In the genomic region with DNA sequence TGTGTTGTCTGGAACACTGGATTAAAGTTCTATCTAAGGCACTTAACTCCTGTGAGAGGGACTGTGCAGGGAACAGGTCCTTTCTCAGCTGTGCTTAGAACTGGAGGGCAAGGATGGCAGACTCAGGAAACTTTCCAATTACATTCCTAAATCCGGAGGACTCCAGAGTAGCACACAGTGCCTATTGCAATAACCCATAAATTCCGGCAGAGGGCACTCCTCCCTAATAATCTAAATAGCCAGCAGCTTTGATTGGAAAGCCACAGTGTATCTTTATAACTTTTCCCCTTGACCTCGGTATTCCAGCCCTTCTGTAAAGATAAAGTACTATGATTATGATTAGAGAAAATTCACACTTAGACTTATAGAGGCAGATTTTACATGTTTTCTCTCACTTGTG, we compare ENCODE assay signal across 10 mouse cellular contexts. TPM values are rescaled to one million over a fixed set of nuclear protein-coding genes. Genes with fewer than 3 reads are reported as not detected.
DNase-seq lines count a peak whose midpoint lies in the region; ATAC-seq lines count a peak whose summit lies in the region.
"Had no signal": no experiment of that assay in that cellular context is flagged by ENCODE, and none has a peak within 500 bp of the region (broad histone marks: within the 10 kb centered on the region; RNA-seq: fewer than 3 reads in every experiment).

No protein-coding gene starts in this region.

- ATAC-seq in midbrain, embryonic 11.5 days (ENCODE audit: low FRiP score): no peak
- no peak for ATAC-seq in hindbrain, embryonic 11.5 days (ENCODE audit: low FRiP score)

- DNase-seq in cerebellum, adult 18-20 months: peak; percentile 31 to 34
- no peak for DNase-seq in cerebellum, adult 11-12 months
- DNase-seq in midbrain, embryonic 11.5 days (ENCODE audit: low spot score, missing footprints): peak; percentile 89
- DNase-seq in midbrain, embryonic 10.5 days (ENCODE audit: low spot score): no peak
- DNase-seq in c-Kit-positive CD71-positive TER-119-negative erythroid progenitor cells, embryonic 14.5 days (ENCODE audit: low read depth): peak; percentile 11
- DNase-seq in hindbrain, embryonic 11.5 days (ENCODE audit: low spot score): peak; percentile 70
- DNase-seq in lung, postnatal 14 days: peak; percentile 32
- no peak for DNase-seq in spleen, postnatal 14 days (ENCODE audit: low spot score in 2 of 2)

- H3K27me3 ChIP-seq in midbrain, embryonic 11.5 days (ENCODE audit: control insufficient read depth, insufficient read depth, low read length): no peaks in the 10 kb centered on the region
- H3K27me3 ChIP-seq in midbrain, embryonic 10.5 days (ENCODE audit: low read depth, poor library complexity, severe bottlenecking): no peaks in the 10 kb centered on the region
- no peaks in the 10 kb centered on the region for H3K27me3 ChIP-seq in hindbrain, embryonic 11.5 days (ENCODE audit: control insufficient read depth, insufficient read depth, low read length)
- H3K27me3 ChIP-seq: neural tube, embryonic 12.5 days had no signal

- no peaks in the 10 kb centered on the region for H3K36me3 ChIP-seq in midbrain, embryonic 11.5 days (ENCODE audit: control insufficient read depth, insufficient read depth, low read length)
- no peaks in the 10 kb centered on the region for H3K36me3 ChIP-seq in midbrain, embryonic 10.5 days
- H3K36me3 ChIP-seq in hindbrain, embryonic 11.5 days (ENCODE audit: control insufficient read depth, insufficient read depth, low read length): no peaks in the 10 kb centered on the region
- H3K36me3 ChIP-seq: heart, embryonic 15.5 days; neural tube, embryonic 12.5 days had no signal

- H3K9ac ChIP-seq in midbrain, embryonic 11.5 days (ENCODE audit: low read length): no peak overlapping the region
- H3K9ac ChIP-seq in hindbrain, embryonic 11.5 days (ENCODE audit: low read depth, low read length): no peak overlapping the region
- H3K9ac ChIP-seq: heart, embryonic 15.5 days; neural tube, embryonic 12.5 days had no signal

- no peak overlapping the region for H3K27ac ChIP-seq in midbrain, embryonic 11.5 days (ENCODE audit: low read depth, low read length)
- H3K27ac ChIP-seq in midbrain, embryonic 10.5 days (replicated peaks): no peak overlapping the region
- no peak overlapping the region for H3K27ac ChIP-seq in hindbrain, embryonic 11.5 days (ENCODE audit: low read depth, low read length)
- H3K27ac ChIP-seq: heart, embryonic 15.5 days; neural tube, embryonic 12.5 days had no signal

- no peak overlapping the region for H3K4me2 ChIP-seq in midbrain, embryonic 11.5 days
- H3K4me2 ChIP-seq in hindbrain, embryonic 11.5 days (replicated peaks; ENCODE audit: low read depth, low read length): no peak overlapping the region
- H3K4me2 ChIP-seq: heart, embryonic 15.5 days; neural tube, embryonic 12.5 days had no signal

- H3K9me3 ChIP-seq in midbrain, embryonic 11.5 days (ENCODE audit: control insufficient read depth, low read length): no peaks in the 10 kb centered on the region
- H3K9me3 ChIP-seq in midbrain, embryonic 10.5 days (replicated peaks): no peaks in the 10 kb centered on the region
- no peaks in the 10 kb centered on the region for H3K9me3 ChIP-seq in hindbrain, embryonic 11.5 days (ENCODE audit: control insufficient read depth, low read length)
- H3K9me3 ChIP-seq: heart, embryonic 15.5 days; neural tube, embryonic 12.5 days had no signal

- H3K4me3 ChIP-seq in midbrain, embryonic 11.5 days (ENCODE audit: low read depth, low read length): no peak overlapping the region
- no peak overlapping the region for H3K4me3 ChIP-seq in midbrain, embryonic 10.5 days
- H3K4me3 ChIP-seq in hindbrain, embryonic 11.5 days (ENCODE audit: low read depth, low read length): no peak overlapping the region
- H3K4me3 ChIP-seq: heart, embryonic 15.5 days; neural tube, embryonic 12.5 days had no signal

- 5% methylated on average over 3 of the region's 3 CpGs for WGBS in midbrain, embryonic 11.5 days
- WGBS in midbrain, embryonic 10.5 days: 8% methylated on average over 3 of the region's 3 CpGs
- 7% methylated on average over 3 of the region's 3 CpGs for WGBS in hindbrain, embryonic 11.5 days

- H3K4me1 ChIP-seq in midbrain, embryonic 11.5 days (ENCODE audit: control insufficient read depth, insufficient read depth, low read length): no peaks in the 10 kb centered on the region
- no peaks in the 10 kb centered on the region for H3K4me1 ChIP-seq in midbrain, embryonic 10.5 days
- H3K4me1 ChIP-seq in hindbrain, embryonic 11.5 days (replicated peaks; ENCODE audit: control insufficient read depth, insufficient read depth, low read length): no peaks in the 10 kb centered on the region
- H3K4me1 ChIP-seq: heart, embryonic 15.5 days; neural tube, embryonic 12.5 days had no signal

RNA-seq across cellular contexts. Expression of gene Hdgfl3, which starts 25.4 kb away (rescaled TPM):
- 40.2 and 42.0 TPM in 2 replicates for polyA plus RNA-seq in midbrain, embryonic 11.5 days (2014; fragmentation: Nextera tagmentation; extraction: Ambion mirVana)
- polyA plus RNA-seq in midbrain, embryonic 10.5 days (2016; fragmentation: Nextera tagmentation; extraction: Ambion mirVana): 22.8 and 26.2 TPM in 2 replicates
- 41.6 and 46.6 TPM in 2 replicates for polyA plus RNA-seq in hindbrain, embryonic 11.5 days (2014; fragmentation: Nextera tagmentation; extraction: Ambion mirVana)

RNA-seq across cellular contexts. Expression of gene Bnc1, which starts 32.4 kb away (rescaled TPM):
- 0.32 and 0.44 TPM in 2 replicates for polyA plus RNA-seq in midbrain, embryonic 11.5 days (2014; fragmentation: Nextera tagmentation; extraction: Ambion mirVana)
- 0.31 and 0.57 TPM in 2 replicates for polyA plus RNA-seq in midbrain, embryonic 10.5 days (2016; fragmentation: Nextera tagmentation; extraction: Ambion mirVana)
- polyA plus RNA-seq in hindbrain, embryonic 11.5 days (2014; fragmentation: Nextera tagmentation; extraction: Ambion mirVana): 0.59 and 0.81 TPM in 2 replicates

Comparison
In these comparisons a context has a peak if more than half of its experiments do, and no peak if none do; other contexts are left out.
1. DNase-seq: peak in cerebellum, adult 18-20 months (2 of 2), midbrain, embryonic 11.5 days (single experiment), c-Kit-positive CD71-positive TER-119-negative erythroid progenitor cells, embryonic 14.5 days (single experiment), hindbrain, embryonic 11.5 days (single experiment) and lung, postnatal 14 days (single experiment); none in cerebellum, adult 11-12 months (single experiment), midbrain, embryonic 10.5 days (single experiment) and spleen, postnatal 14 days (0 of 2).